In the genomic region with DNA sequence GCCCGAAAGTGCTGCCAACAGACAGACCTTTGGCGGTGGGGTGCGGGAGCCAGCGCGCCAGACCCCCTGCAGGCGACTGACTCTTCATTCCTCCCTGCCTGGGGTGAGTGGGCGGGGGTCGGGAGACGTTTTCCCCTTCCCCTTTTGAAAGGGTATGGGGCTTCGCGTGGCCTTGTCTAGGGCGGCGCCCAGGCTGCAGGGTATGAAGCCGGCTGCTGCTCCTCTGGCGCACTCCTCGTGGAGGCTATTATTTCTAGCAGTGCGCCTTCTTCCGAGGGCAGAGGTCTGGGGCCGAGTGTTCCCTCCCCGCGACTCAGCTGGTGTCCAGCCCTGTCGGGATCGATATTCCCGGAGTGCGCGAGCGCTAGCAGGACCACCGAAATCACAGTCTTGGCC, we compare ENCODE assay signal across 9 mouse cellular contexts. TPM values are rescaled to one million over a fixed set of nuclear protein-coding genes. Genes with fewer than 3 reads are reported as not detected.
A peak's percentile ranks its signal among the peaks of the same experiment; 100 is the strongest.
DNase-seq lines count a peak whose midpoint lies in the region; ATAC-seq and TF ChIP-seq lines count a peak whose summit lies in the region.
"Had no signal": no experiment of that assay in that cellular context is flagged by ENCODE, and none has a peak within 500 bp of the region (broad histone marks: within the 10 kb centered on the region; RNA-seq: fewer than 3 reads in every experiment).

No protein-coding gene starts in this region.

- ATAC-seq in heart, embryonic 13.5 days (ENCODE audit: extremely low read depth, insufficient number of reproducible peaks, low FRiP score, low TSS enrichment), result peak; percentile 29
- ATAC-seq in hindbrain, embryonic 12.5 days (ENCODE audit: low FRiP score), result peak; percentile 84

- H3K27me3 ChIP-seq in heart, embryonic 13.5 days (replicated peaks), result no peaks in the 10 kb centered on the region
- H3K27me3 ChIP-seq in CH12.LX (replicated peaks), result no peaks in the 10 kb centered on the region
- H3K27me3 ChIP-seq in hindbrain, embryonic 12.5 days, result no peaks in the 10 kb centered on the region
- H3K27me3 ChIP-seq in megakaryocyte, embryonic 14.5 days (replicated peaks), result no peaks in the 10 kb centered on the region

- peak overlapping the region; percentile 93 for H3K27ac ChIP-seq in heart, embryonic 13.5 days (replicated peaks)
- H3K27ac ChIP-seq in CH12.LX (ENCODE audit: insufficient read depth, low read depth), result 0 out of 2 replicates have a peak overlapping the region, but pooled peaks have one; percentile 18
- H3K27ac ChIP-seq in hindbrain, embryonic 12.5 days, result peak overlapping the region; percentile 96

- peak overlapping the region; percentile 86 for H3K4me3 ChIP-seq in heart, embryonic 13.5 days
- H3K4me3 ChIP-seq in CH12.LX (replicated peaks in 1 of 3; ENCODE audit: low read depth in 2 of 3, low read length in 2 of 3, poor library complexity in 1 of 3), result peak overlapping the region; percentile 51 to 75 (median 70)
- peak overlapping the region; percentile 82 for H3K4me3 ChIP-seq in hindbrain, embryonic 12.5 days
- peak overlapping the region; percentile 99 for H3K4me3 ChIP-seq in megakaryocyte, embryonic 14.5 days (replicated peaks)

- no peak for TF ChIP-seq CTCF in CH12.LX (conservative IDR thresholded peaks at IDR 0.05 in 1 of 2, IDR thresholded peaks at IDR 0.05 in 1 of 2; ENCODE audit: low read depth in 2 of 2, low read length in 2 of 2)

- TF ChIP-seq POLR2A in CH12.LX (IDR thresholded peaks at IDR 0.05; ENCODE audit: low read depth, low read length), result no peak

- under 1% methylated on average over 27 of the region's 28 CpGs for WGBS in heart, embryonic 13.5 days
- under 1% methylated on average over 28 of the region's 28 CpGs for WGBS in hindbrain, embryonic 12.5 days

- in situ Hi-C loops in CH12.LX (cut with MboI; ENCODE audit: low pct_ligation_motif_present, low pct_unique_long_range_greater_than_20kb, low sequenced_read_pairs), result no loop called here

- peak overlapping the region; percentile 89 for H3K9ac ChIP-seq in heart, embryonic 13.5 days
- peak overlapping the region; percentile 59 for H3K9ac ChIP-seq in CH12.LX (ENCODE audit: insufficient read depth, low read depth)
- peak overlapping the region; percentile 74 for H3K9ac ChIP-seq in hindbrain, embryonic 12.5 days

- no peak for TF ChIP-seq RAD21 in CH12.LX (IDR thresholded peaks at IDR 0.05; ENCODE audit: low read depth, low read length)

- no peak for TF ChIP-seq EP300 in CH12.LX (IDR thresholded peaks at IDR 0.05; ENCODE audit: low read length)

- no peaks in the 10 kb centered on the region for H3K36me3 ChIP-seq in heart, embryonic 13.5 days
- no peaks in the 10 kb centered on the region for H3K36me3 ChIP-seq in CH12.LX (replicated peaks in 1 of 2; ENCODE audit: control insufficient read depth in 1 of 2, insufficient read depth in 1 of 2, low read length in 1 of 2)
- no peaks in the 10 kb centered on the region for H3K36me3 ChIP-seq in hindbrain, embryonic 12.5 days
- no peaks in the 10 kb centered on the region for H3K36me3 ChIP-seq in megakaryocyte, embryonic 14.5 days (replicated peaks; ENCODE audit: low read length)

- peak overlapping the region; percentile 74 for H3K4me2 ChIP-seq in heart, embryonic 13.5 days
- no peak overlapping the region; the same call in 1 of the 2 replicates for H3K4me2 ChIP-seq in CH12.LX (ENCODE audit: insufficient read depth, low read depth, poor library complexity, severe bottlenecking)
- H3K4me2 ChIP-seq in hindbrain, embryonic 12.5 days (replicated peaks), result peak overlapping the region; percentile 57

- H3K9me3 ChIP-seq in heart, embryonic 13.5 days, result no peaks in the 10 kb centered on the region
- H3K9me3 ChIP-seq in CH12.LX (replicated peaks; ENCODE audit: low read length), result no peaks in the 10 kb centered on the region
- H3K9me3 ChIP-seq in hindbrain, embryonic 12.5 days (replicated peaks), result no peaks in the 10 kb centered on the region
- H3K9me3 ChIP-seq in megakaryocyte, embryonic 14.5 days, result no peaks in the 10 kb centered on the region

- H3K79me2 ChIP-seq in CH12.LX (replicated peaks; ENCODE audit: control insufficient read depth, extremely low read depth, insufficient read depth, poor library complexity, severe bottlenecking), result peaks cover 17% of the 10 kb centered on the region

- no peak for DNase-seq in heart, adult 18-20 months
- DNase-seq in CH12.LX (ENCODE audit: extremely low read depth), result no peak
- DNase-seq in cerebellum, postnatal 14 days, result peak; percentile 77 to 87
- no peak for DNase-seq in embryo, embryonic 11 days
- no peak for DNase-seq in embryo, embryonic 10.5 days (ENCODE audit: low spot score)

- H3K4me1 ChIP-seq in heart, embryonic 13.5 days, result no peaks in the 10 kb centered on the region
- H3K4me1 ChIP-seq in CH12.LX (ENCODE audit: control insufficient read depth in 1 of 2, insufficient read depth in 2 of 2), result no peaks in the 10 kb centered on the region
- no peaks in the 10 kb centered on the region for H3K4me1 ChIP-seq in hindbrain, embryonic 12.5 days
- no peaks in the 10 kb centered on the region; the same call in 1 of the 2 replicates for H3K4me1 ChIP-seq in megakaryocyte, embryonic 14.5 days

- dilution Hi-C loops in CH12.LX (cut with MboI; ENCODE audit: extremely low pct_ligation_motif_present, extremely low pct_unique_long_range_greater_than_20kb, low sequenced_read_pairs), result no loop called here

TF ChIP-seq in CH12.LX, 34 proteins besides CTCF, POLR2A, EP300 and RAD21:
- TF ChIP-seq ZC3H11A (IDR thresholded peaks at IDR 0.05; ENCODE audit: low read depth, low read length), result no peak
- no peak for TF ChIP-seq MAFK (IDR thresholded peaks at IDR 0.05; ENCODE audit: insufficient replicate concordance, low read length)
- TF ChIP-seq MYC (IDR thresholded peaks at IDR 0.05; ENCODE audit: low read depth, low read length), result no peak
- no peak for TF ChIP-seq USF2 (conservative IDR thresholded peaks at IDR 0.05; ENCODE audit: low read depth, low read length)
- TF ChIP-seq HCFC1 (IDR thresholded peaks at IDR 0.05; ENCODE audit: low read depth, low read length), result no peak
- TF ChIP-seq BHLHE40 (IDR thresholded peaks at IDR 0.05; ENCODE audit: low read depth, low read length), result no peak
- no peak for TF ChIP-seq MAX (IDR thresholded peaks at IDR 0.05; ENCODE audit: low read length)
- TF ChIP-seq PAX5 (IDR thresholded peaks at IDR 0.05; ENCODE audit: low read length), result no peak
- no peak for TF ChIP-seq NELFE (IDR thresholded peaks at IDR 0.05; ENCODE audit: low read depth, low read length)
- TF ChIP-seq MXI1 (IDR thresholded peaks at IDR 0.05; ENCODE audit: low read depth, low read length), result no peak
- no peak for TF ChIP-seq USF1 (IDR thresholded peaks at IDR 0.05; ENCODE audit: low read depth, low read length)
- TF ChIP-seq SIN3A (IDR thresholded peaks at IDR 0.05; ENCODE audit: low read length), result no peak; the same call in 1 of the 2 replicates

RNA-seq across cellular contexts. Expression of a gene that starts 0.6 kb away (rescaled TPM):
- polyA plus RNA-seq in heart, embryonic 13.5 days (2015; fragmentation: Nextera tagmentation; extraction: Ambion mirVana), result 13.1 and 15.2 TPM in 2 replicates
- 10 to 100 TPM; 15.4 to 33.7 TPM for total RNA-seq in heart, adult 18-20 months (2021)
- total RNA-seq in CH12.LX (2012; rRNA removed) (12.5 and 17.6 TPM in 2 replicates), CH12.LX (2014; rRNA removed) (24.2 and 24.5 TPM in 2 replicates)
- polyA plus RNA-seq in CH12.LX (2012; ENCODE audit: insufficient read length, low read depth), result 17.0 and 21.0 TPM in 2 replicates
- polyA plus RNA-seq in hindbrain, embryonic 12.5 days (2016; fragmentation: Nextera tagmentation; extraction: Ambion mirVana), result 33.5 and 35.4 TPM in 2 replicates
- 3.1 TPM in 1 of 2 replicates, not detected in the other for polyA plus RNA-seq in megakaryocyte, embryonic 14.5 days (2012; ENCODE audit: insufficient read depth, low replicate concordance)

RNA-seq across cellular contexts. Expression of a gene that starts 16.1 kb away (rescaled TPM):
- polyA plus RNA-seq in heart, embryonic 13.5 days (2015; fragmentation: Nextera tagmentation; extraction: Ambion mirVana), result not detected in 2 replicates
- total RNA-seq in heart, adult 18-20 months (2021), result not detected
- total RNA-seq in CH12.LX (2012; rRNA removed), result not detected in 2 replicates
- not detected in 2 replicates for total RNA-seq in CH12.LX (2014; rRNA removed)
- polyA plus RNA-seq in CH12.LX (2012; ENCODE audit: insufficient read length, low read depth), result not detected in 2 replicates
- not detected in 2 replicates for polyA plus RNA-seq in hindbrain, embryonic 12.5 days (2016; fragmentation: Nextera tagmentation; extraction: Ambion mirVana)
- not detected in 2 replicates for polyA plus RNA-seq in megakaryocyte, embryonic 14.5 days (2012; ENCODE audit: insufficient read depth, low replicate concordance)
- total RNA-seq: layer of hippocampus, adult 18-20 months had no signal

Comparison
In these comparisons a context has a peak if more than half of its experiments do, and no peak if none do; other contexts are left out.
1. H3K27ac ChIP-seq: peak in every context shown above with its lines; median percentile 96 in hindbrain, embryonic 12.5 days; 93 in heart, embryonic 13.5 days; 18 in CH12.LX.
2. DNase-seq: peak in cerebellum, postnatal 14 days (2 of 2); none in heart, adult 18-20 months (0 of 2), CH12.LX (single experiment), embryo, embryonic 11 days (single experiment) and embryo, embryonic 10.5 days (single experiment).
3. Peak in every context shown above with its lines, with median percentiles within 50 percentile points of each other: H3K4me3 ChIP-seq and H3K9ac ChIP-seq.